Mouse (Mus musculus): ENCODE data around the gene Ebf1.

- TF ChIP-seq CTCF (IDR thresholded peaks at IDR 0.05), result no peak
- TF ChIP-seq EP300 (IDR thresholded peaks at IDR 0.05), result no peak
Measured at GRCm38 (mm10) chr11:44741042-44741491, 124.0 kb downstream of the Ebf1 start.
